Mouse (Mus musculus): ENCODE data around the gene Cry1. TPM values are rescaled to one million over a fixed set of nuclear protein-coding genes. Genes with fewer than 3 reads are reported as not detected.

Gene Cry1
- total and polyA plus RNA-seq, 3 experiments, result 2.2 to 12.9 (median 8.5) TPM

GRCm38 (mm10) chr10:85183619-85184018 is 1.2 kb downstream of the Cry1 start:
- Histone ChIP-seq H3K4me1 (ENCODE audit: control insufficient read depth, insufficient read depth, low read length) (peaks cover 8% of the 10 kb centered on the region), H3K27ac (peak overlapping the region; percentile 95), H3K79me2 (replicated peaks; ENCODE audit: control insufficient read depth, insufficient read depth, low read length) (peaks cover 4% of the 10 kb centered on the region), H3K9ac (ENCODE audit: low read depth, low read length) (peak overlapping the region; percentile 67), H3K4me3 (peak overlapping the region; percentile 97), H3K36me3 (ENCODE audit: control insufficient read depth, insufficient read depth, low read length) (peaks cover 4% of the 10 kb centered on the region; the same call in 1 of the 2 replicates), H3K27me3 (ENCODE audit: control insufficient read depth, insufficient read depth, low read length) (no peaks in the 10 kb centered on the region)
- under 1% methylated on average over 11 of the region's 11 CpGs for WGBS
- peak; percentile 46 to 47 for DNase-seq
- intact Hi-C loops (cut with DNase I), result loop anchor here (2.0 kb wide), 2 partner anchors 29 to 203 kb away; partner anchors contain the start of gene Btbd11
- TF ChIP-seq CTCF (IDR thresholded peaks at IDR 0.05) (peak; percentile 89), EP300 (IDR thresholded peaks at IDR 0.05; ENCODE audit: insufficient read depth, low read depth, low read length) (no peak)

GRCm38 (mm10) chr10:85182766-85183165 is 2.1 kb downstream of the Cry1 start:
- Histone ChIP-seq H3K4me1 (ENCODE audit: control insufficient read depth, insufficient read depth, low read length) (peaks cover 8% of the 10 kb centered on the region), H3K79me2 (replicated peaks; ENCODE audit: control insufficient read depth, insufficient read depth, low read length) (peaks cover 4% of the 10 kb centered on the region), H3K4me3 (peak overlapping the region; percentile 97), H3K9ac (ENCODE audit: low read depth, low read length) (peak overlapping the region; percentile 67), H3K27ac (0 out of 2 replicates have a peak overlapping the region, but pooled peaks have one; percentile 76), H3K27me3 (ENCODE audit: control insufficient read depth, insufficient read depth, low read length) (no peaks in the 10 kb centered on the region), H3K36me3 (ENCODE audit: control insufficient read depth, insufficient read depth, low read length) (peaks cover 4% of the 10 kb centered on the region; the same call in 1 of the 2 replicates)
- DNase-seq, result no peak
- intact Hi-C loops (cut with DNase I), result loop anchor here (2.0 kb wide), 2 partner anchors 28 to 204 kb away; partner anchors contain the start of gene Btbd11
- TF ChIP-seq POLR2A (IDR thresholded peaks at IDR 0.05; ENCODE audit: insufficient read depth, low read depth, low read length) (no peak), CTCF (IDR thresholded peaks at IDR 0.05) (no peak), EP300 (IDR thresholded peaks at IDR 0.05; ENCODE audit: insufficient read depth, low read depth, low read length) (no peak)
- WGBS, result 78% methylated on average over 10 of the region's 10 CpGs

- 72% methylated on average over 2 of the region's 2 CpGs for WGBS
- H3K27ac ChIP-seq, result no peak overlapping the region
These were observed 8.2 kb downstream of the Cry1 start for GRCm38 (mm10) chr10:85176640-85177039.

GRCm38 (mm10) chr10:85165306-85165705 is 19.6 kb downstream of the Cry1 start:
- TF ChIP-seq CTCF (IDR thresholded peaks at IDR 0.05) (no peak), POLR2A (IDR thresholded peaks at IDR 0.05; ENCODE audit: insufficient read depth, low read depth, low read length) (no peak), EP300 (IDR thresholded peaks at IDR 0.05; ENCODE audit: insufficient read depth, low read depth, low read length) (no peak)
- Histone ChIP-seq H3K36me3 (ENCODE audit: control insufficient read depth, insufficient read depth, low read length) (peaks cover 15% of the 10 kb centered on the region; the same call in 1 of the 2 replicates), H3K27ac (peak overlapping the region; percentile 51), H3K79me2 (replicated peaks; ENCODE audit: control insufficient read depth, insufficient read depth, low read length) (peaks cover 2% of the 10 kb centered on the region; the same call in 1 of the 2 replicates), H3K4me3 (no peak overlapping the region), H3K9ac (ENCODE audit: low read depth, low read length) (no peak overlapping the region), H3K4me1 (ENCODE audit: control insufficient read depth, insufficient read depth, low read length) (peaks cover 15% of the 10 kb centered on the region), H3K27me3 (ENCODE audit: control insufficient read depth, insufficient read depth, low read length) (no peaks in the 10 kb centered on the region)
- WGBS, result 89% methylated on average over 5 of the region's 5 CpGs
- intact Hi-C loops (cut with DNase I), result no loop called here
- DNase-seq, result no peak

More at GRCm38 (mm10) chr10:85176640-85177039, 8.2 kb downstream of the Cry1 start:
- Histone ChIP-seq H3K27me3 (ENCODE audit: control insufficient read depth, insufficient read depth, low read length) (no peaks in the 10 kb centered on the region), H3K9ac (ENCODE audit: low read depth, low read length) (no peak overlapping the region), H3K4me3 (no peak overlapping the region), H3K79me2 (replicated peaks; ENCODE audit: control insufficient read depth, insufficient read depth, low read length) (peaks cover 7% of the 10 kb centered on the region), H3K4me1 (ENCODE audit: control insufficient read depth, insufficient read depth, low read length) (peaks cover 2% of the 10 kb centered on the region), H3K36me3 (ENCODE audit: control insufficient read depth, insufficient read depth, low read length) (no peaks in the 10 kb centered on the region)
- intact Hi-C loops (cut with DNase I), result no loop called here
- no peak for DNase-seq
- TF ChIP-seq POLR2A (IDR thresholded peaks at IDR 0.05; ENCODE audit: insufficient read depth, low read depth, low read length), result no peak
- no peak for TF ChIP-seq EP300 (IDR thresholded peaks at IDR 0.05; ENCODE audit: insufficient read depth, low read depth, low read length)
- no peak for TF ChIP-seq CTCF (IDR thresholded peaks at IDR 0.05)

GRCm38 (mm10) chr10:85164791-85165190 is 20.1 kb downstream of the Cry1 start:
- Histone ChIP-seq H3K27ac (no peak overlapping the region), H3K27me3 (ENCODE audit: control insufficient read depth, insufficient read depth, low read length) (no peaks in the 10 kb centered on the region), H3K4me3 (no peak overlapping the region), H3K4me1 (ENCODE audit: control insufficient read depth, insufficient read depth, low read length) (peaks cover 15% of the 10 kb centered on the region), H3K9ac (ENCODE audit: low read depth, low read length) (no peak overlapping the region), H3K36me3 (ENCODE audit: control insufficient read depth, insufficient read depth, low read length) (peaks cover 18% of the 10 kb centered on the region), H3K79me2 (replicated peaks; ENCODE audit: control insufficient read depth, insufficient read depth, low read length) (peaks cover 2% of the 10 kb centered on the region; the same call in 1 of the 2 replicates)
- DNase-seq, result no peak
- TF ChIP-seq CTCF (IDR thresholded peaks at IDR 0.05) (no peak), EP300 (IDR thresholded peaks at IDR 0.05; ENCODE audit: insufficient read depth, low read depth, low read length) (no peak), POLR2A (IDR thresholded peaks at IDR 0.05; ENCODE audit: insufficient read depth, low read depth, low read length) (no peak)
- 97% methylated on average over 13 of the region's 13 CpGs for WGBS
- intact Hi-C loops (cut with DNase I), result no loop called here

DNA sequence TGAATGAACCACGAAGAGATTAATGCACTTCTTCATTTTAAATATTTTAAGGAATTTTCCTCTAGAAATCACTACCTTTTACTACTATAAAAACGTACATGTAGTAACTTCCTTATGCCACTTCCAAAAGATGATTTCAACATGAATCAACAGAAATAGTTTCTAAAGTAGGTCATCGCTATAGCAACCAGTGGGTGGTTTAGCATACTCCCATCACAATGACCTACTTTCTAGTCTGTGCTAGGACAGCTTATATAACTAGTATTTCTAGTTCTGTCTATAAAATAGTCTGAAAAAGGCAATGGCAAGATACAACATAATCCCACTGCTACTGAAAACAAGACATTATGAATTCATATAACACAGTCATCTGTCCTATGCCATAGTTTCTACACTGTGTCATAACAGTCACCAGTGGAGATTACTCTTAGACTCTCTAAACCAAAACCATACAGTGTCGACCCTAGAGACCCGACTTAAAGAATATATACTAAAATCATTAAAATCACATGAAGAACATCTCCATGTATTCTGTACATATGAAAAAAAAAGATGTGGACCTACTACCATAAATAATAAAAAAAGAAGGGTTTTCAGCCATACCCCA is 23.0 kb downstream of the Cry1 start:
- Histone ChIP-seq H3K79me2 (replicated peaks; ENCODE audit: control insufficient read depth, insufficient read depth, low read length) (no peaks in the 10 kb centered on the region; the same call in 1 of the 2 replicates), H3K9ac (ENCODE audit: low read depth, low read length) (no peak overlapping the region), H3K27me3 (ENCODE audit: control insufficient read depth, insufficient read depth, low read length) (no peaks in the 10 kb centered on the region), H3K4me3 (no peak overlapping the region; the same call in 1 of the 2 replicates), H3K4me1 (ENCODE audit: control insufficient read depth, insufficient read depth, low read length) (peaks cover 9% of the 10 kb centered on the region), H3K27ac (peak overlapping the region; percentile 42), H3K36me3 (ENCODE audit: control insufficient read depth, insufficient read depth, low read length) (peaks cover 16% of the 10 kb centered on the region)
- DNase-seq, result no peak
- WGBS, result 56% methylated on average over 5 of the region's 5 CpGs
- intact Hi-C loops (cut with DNase I), result no loop called here
- TF ChIP-seq POLR2A (IDR thresholded peaks at IDR 0.05; ENCODE audit: insufficient read depth, low read depth, low read length) (no peak), EP300 (IDR thresholded peaks at IDR 0.05; ENCODE audit: insufficient read depth, low read depth, low read length) (no peak), CTCF (IDR thresholded peaks at IDR 0.05) (no peak)

Measured in heart, adult 2 months (tissue).